Mouse (Mus musculus): ENCODE results near the gene Vav2. TPM values are rescaled to one million over a fixed set of nuclear protein-coding genes. Genes with fewer than 3 reads are reported as not detected.

Vav2 gene
- polyA plus RNA-seq, 1 experiment, result 24.6 TPM

DNA sequence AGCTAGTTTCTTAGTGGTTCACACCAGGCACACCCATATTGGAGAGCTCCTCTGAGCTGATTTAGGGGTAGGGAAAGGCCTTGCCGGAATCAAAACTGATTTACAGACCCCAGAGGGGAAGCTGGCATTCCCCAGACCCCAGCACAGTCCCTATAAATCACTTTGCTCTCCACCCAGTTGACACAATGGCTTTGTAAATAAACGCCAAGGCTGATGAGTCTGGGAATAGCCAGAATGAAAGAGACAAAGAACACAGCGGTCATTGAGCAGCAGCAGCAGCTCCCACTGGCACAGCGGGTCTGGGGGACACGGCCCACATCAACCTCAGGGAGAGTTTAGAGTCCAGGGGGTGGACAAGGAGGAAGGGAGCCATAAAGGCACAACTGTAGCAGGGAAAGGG, 65.0 kb downstream of the Vav2 start:
- Histone ChIP-seq H3K4me1 (ENCODE audit: control insufficient read depth, insufficient read depth, low read length) (no peaks in the 10 kb centered on the region), H3K4me3 (ENCODE audit: low read depth, low read length) (no peak overlapping the region), H3K9ac (ENCODE audit: low read depth, poor library complexity, severe bottlenecking) (no peak overlapping the region), H3K36me3 (ENCODE audit: control insufficient read depth, insufficient read depth, low read length, poor library complexity, severe bottlenecking) (no peaks in the 10 kb centered on the region), H3K27ac (ENCODE audit: insufficient read depth, low read length) (no peak overlapping the region), H3K9me3 (replicated peaks; ENCODE audit: control insufficient read depth, insufficient read depth, low read length, poor library complexity, severe bottlenecking) (no peaks in the 10 kb centered on the region), H3K27me3 (ENCODE audit: control insufficient read depth, insufficient read depth, low read length, poor library complexity, severe bottlenecking) (no peaks in the 10 kb centered on the region)
- no peak for TF ChIP-seq EP300 (IDR thresholded peaks at IDR 0.05; ENCODE audit: insufficient read depth, low read depth, low read length)

DNA sequence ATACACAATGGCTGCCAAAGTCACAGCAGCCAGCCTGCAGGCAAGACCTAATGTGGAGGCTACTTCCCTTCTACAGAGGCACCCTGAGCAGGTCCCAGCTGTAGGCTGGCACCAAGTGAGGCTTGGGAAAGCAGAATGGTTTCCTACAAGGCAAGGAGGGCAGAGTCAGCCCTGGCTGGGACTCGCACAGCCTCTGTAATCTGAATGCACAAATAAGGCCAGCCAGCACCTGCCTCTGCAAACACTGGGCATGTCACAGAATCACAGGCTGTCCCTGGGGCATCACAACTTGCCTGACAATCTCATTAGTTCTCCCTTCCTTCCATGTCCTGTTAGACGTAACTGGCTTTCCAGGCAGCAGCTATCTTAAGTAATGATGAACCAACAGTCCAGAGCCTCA, 68.4 kb downstream of the Vav2 start:
- H3K36me3 ChIP-seq (ENCODE audit: control insufficient read depth, insufficient read depth, low read length, poor library complexity, severe bottlenecking), result no peaks in the 10 kb centered on the region
- no peaks in the 10 kb centered on the region for H3K9me3 ChIP-seq (replicated peaks; ENCODE audit: control insufficient read depth, insufficient read depth, low read length, poor library complexity, severe bottlenecking)
- TF ChIP-seq POLR2A (IDR thresholded peaks at IDR 0.05; ENCODE audit: insufficient read depth, low read length) (no peak), CTCF (IDR thresholded peaks at IDR 0.05; ENCODE audit: low read depth, low read length) (no peak), EP300 (IDR thresholded peaks at IDR 0.05; ENCODE audit: insufficient read depth, low read depth, low read length) (no peak)
- H3K27me3 ChIP-seq (ENCODE audit: control insufficient read depth, insufficient read depth, low read length, poor library complexity, severe bottlenecking), result no peaks in the 10 kb centered on the region
- H3K27ac ChIP-seq (ENCODE audit: insufficient read depth, low read length), result no peak overlapping the region
- H3K4me3 ChIP-seq (ENCODE audit: low read depth, low read length), result no peak overlapping the region
- H3K9ac ChIP-seq (ENCODE audit: low read depth, poor library complexity, severe bottlenecking), result no peak overlapping the region
- H3K4me1 ChIP-seq (ENCODE audit: control insufficient read depth, insufficient read depth, low read length), result no peaks in the 10 kb centered on the region

DNA sequence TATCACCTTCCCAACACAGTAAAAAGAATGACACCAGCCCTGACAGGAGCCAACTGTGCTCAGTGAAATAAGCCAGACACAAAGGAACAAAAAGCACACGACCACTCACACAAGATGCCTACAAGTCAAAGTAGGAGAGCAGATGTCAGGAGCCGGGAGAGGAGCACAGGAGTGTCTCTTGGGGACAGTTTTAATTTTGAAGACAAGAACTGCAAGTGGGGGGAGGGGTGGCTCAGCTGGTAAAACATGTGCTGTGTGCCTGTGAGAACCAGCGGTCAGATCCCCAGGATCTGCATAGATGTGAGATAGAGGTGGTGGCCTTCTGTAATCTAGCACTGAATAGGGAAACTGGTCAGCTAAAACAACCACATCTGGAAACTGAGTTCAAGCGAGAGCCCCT, 71.1 kb downstream of the Vav2 start:
- Histone ChIP-seq H3K36me3 (ENCODE audit: control insufficient read depth, insufficient read depth, low read length, poor library complexity, severe bottlenecking) (no peaks in the 10 kb centered on the region), H3K9ac (ENCODE audit: low read depth, poor library complexity, severe bottlenecking) (no peak overlapping the region), H3K9me3 (replicated peaks; ENCODE audit: control insufficient read depth, insufficient read depth, low read length, poor library complexity, severe bottlenecking) (no peaks in the 10 kb centered on the region), H3K4me3 (ENCODE audit: low read depth, low read length) (no peak overlapping the region), H3K4me1 (ENCODE audit: control insufficient read depth, insufficient read depth, low read length) (no peaks in the 10 kb centered on the region), H3K27me3 (ENCODE audit: control insufficient read depth, insufficient read depth, low read length, poor library complexity, severe bottlenecking) (no peaks in the 10 kb centered on the region), H3K27ac (ENCODE audit: insufficient read depth, low read length) (no peak overlapping the region)
- no peak for TF ChIP-seq CTCF (IDR thresholded peaks at IDR 0.05; ENCODE audit: low read depth, low read length)
- no peak for TF ChIP-seq POLR2A (IDR thresholded peaks at IDR 0.05; ENCODE audit: insufficient read depth, low read length)
- TF ChIP-seq EP300 (IDR thresholded peaks at IDR 0.05; ENCODE audit: insufficient read depth, low read depth, low read length), result no peak

DNA sequence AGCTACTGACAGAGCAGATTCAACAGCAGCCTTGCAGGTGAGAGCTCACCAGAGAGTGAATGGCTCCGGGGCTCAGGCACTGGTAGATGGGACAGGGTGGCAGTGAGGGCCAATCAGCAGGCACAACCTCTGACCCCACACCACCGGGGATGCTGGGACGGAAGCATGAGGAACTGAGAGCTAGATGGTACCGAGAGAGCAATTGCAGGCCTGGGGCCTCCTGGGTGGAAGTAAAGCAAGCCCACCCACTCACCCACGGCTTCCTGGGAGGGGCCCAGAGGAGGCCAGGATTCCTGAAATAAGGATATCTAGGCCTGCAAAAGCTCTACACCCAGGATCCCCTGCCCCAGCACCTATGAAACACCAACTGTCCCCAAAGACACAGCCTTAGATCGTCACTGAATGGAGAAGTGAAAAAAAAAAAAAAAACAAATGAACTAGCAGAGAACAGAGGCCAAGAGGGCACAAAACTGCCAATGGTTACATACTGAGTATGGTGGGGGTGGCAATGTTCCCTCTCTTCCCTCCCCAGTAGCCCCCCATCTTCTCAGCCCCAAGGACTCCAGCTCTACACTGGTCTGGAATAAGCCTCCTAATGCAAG, 72.1 kb downstream of the Vav2 start:
- Histone ChIP-seq H3K36me3 (ENCODE audit: control insufficient read depth, insufficient read depth, low read length, poor library complexity, severe bottlenecking) (no peaks in the 10 kb centered on the region), H3K9me3 (replicated peaks; ENCODE audit: control insufficient read depth, insufficient read depth, low read length, poor library complexity, severe bottlenecking) (no peaks in the 10 kb centered on the region), H3K9ac (ENCODE audit: low read depth, poor library complexity, severe bottlenecking) (no peak overlapping the region), H3K27ac (ENCODE audit: insufficient read depth, low read length) (no peak overlapping the region), H3K4me1 (ENCODE audit: control insufficient read depth, insufficient read depth, low read length) (no peaks in the 10 kb centered on the region), H3K27me3 (ENCODE audit: control insufficient read depth, insufficient read depth, low read length, poor library complexity, severe bottlenecking) (no peaks in the 10 kb centered on the region), H3K4me3 (ENCODE audit: low read depth, low read length) (no peak overlapping the region)
- no peak for TF ChIP-seq EP300 (IDR thresholded peaks at IDR 0.05; ENCODE audit: insufficient read depth, low read depth, low read length)
- no peak for TF ChIP-seq POLR2A (IDR thresholded peaks at IDR 0.05; ENCODE audit: insufficient read depth, low read length)
- no peak for TF ChIP-seq CTCF (IDR thresholded peaks at IDR 0.05; ENCODE audit: low read depth, low read length)

DNA sequence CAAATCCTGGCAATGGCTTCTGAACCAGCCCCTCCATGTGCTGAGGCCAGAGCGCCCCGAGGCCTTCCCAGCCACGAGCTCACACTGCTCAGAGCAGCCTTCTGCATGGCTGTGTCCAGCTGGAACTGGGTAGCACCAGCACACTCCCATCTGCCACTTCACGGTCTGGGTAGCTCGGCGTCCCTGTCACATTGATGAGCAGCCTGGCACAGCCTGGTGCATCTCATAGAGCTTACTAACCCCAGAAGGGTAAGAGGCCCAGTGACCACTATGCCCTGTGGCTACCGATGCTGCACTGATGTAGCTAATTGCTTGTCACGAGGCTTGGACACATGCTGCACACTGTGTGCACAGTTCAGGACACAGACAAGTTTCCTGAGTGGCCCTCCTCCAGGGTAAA, 74.1 kb downstream of the Vav2 start:
- Histone ChIP-seq H3K4me1 (ENCODE audit: control insufficient read depth, insufficient read depth, low read length) (no peaks in the 10 kb centered on the region), H3K27me3 (ENCODE audit: control insufficient read depth, insufficient read depth, low read length, poor library complexity, severe bottlenecking) (no peaks in the 10 kb centered on the region), H3K9me3 (replicated peaks; ENCODE audit: control insufficient read depth, insufficient read depth, low read length, poor library complexity, severe bottlenecking) (no peaks in the 10 kb centered on the region), H3K27ac (ENCODE audit: insufficient read depth, low read length) (no peak overlapping the region), H3K4me3 (ENCODE audit: low read depth, low read length) (no peak overlapping the region), H3K36me3 (ENCODE audit: control insufficient read depth, insufficient read depth, low read length, poor library complexity, severe bottlenecking) (no peaks in the 10 kb centered on the region), H3K9ac (ENCODE audit: low read depth, poor library complexity, severe bottlenecking) (no peak overlapping the region)
- TF ChIP-seq POLR2A (IDR thresholded peaks at IDR 0.05; ENCODE audit: insufficient read depth, low read length), result no peak
- TF ChIP-seq EP300 (IDR thresholded peaks at IDR 0.05; ENCODE audit: insufficient read depth, low read depth, low read length), result no peak
- no peak for TF ChIP-seq CTCF (IDR thresholded peaks at IDR 0.05; ENCODE audit: low read depth, low read length)

DNA sequence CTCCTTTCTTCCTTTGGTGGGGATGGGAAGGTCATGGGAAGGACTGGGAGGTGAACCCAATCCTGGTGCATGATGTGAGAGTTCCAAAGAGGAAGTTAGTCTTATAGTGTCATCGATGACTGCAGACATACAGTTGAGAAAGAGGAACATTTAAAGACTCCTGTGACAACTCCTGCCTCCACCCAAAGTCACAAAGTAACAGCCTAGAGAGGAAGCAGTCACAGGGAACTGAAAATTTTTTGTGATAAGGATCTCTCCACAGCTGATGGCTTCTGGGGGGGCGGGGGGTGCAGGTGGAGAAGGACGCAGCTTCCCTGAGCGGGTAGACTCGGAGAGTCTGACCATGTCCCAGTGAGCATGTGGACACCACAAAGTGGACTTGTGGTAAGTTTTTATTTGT, 76.5 kb downstream of the Vav2 start:
- no peaks in the 10 kb centered on the region for H3K4me1 ChIP-seq (ENCODE audit: control insufficient read depth, insufficient read depth, low read length)
- no peaks in the 10 kb centered on the region for H3K36me3 ChIP-seq (ENCODE audit: control insufficient read depth, insufficient read depth, low read length, poor library complexity, severe bottlenecking)
- no peaks in the 10 kb centered on the region for H3K27me3 ChIP-seq (ENCODE audit: control insufficient read depth, insufficient read depth, low read length, poor library complexity, severe bottlenecking)
- no peak overlapping the region for H3K4me3 ChIP-seq (ENCODE audit: low read depth, low read length)
- TF ChIP-seq POLR2A (IDR thresholded peaks at IDR 0.05; ENCODE audit: insufficient read depth, low read length), result no peak
- TF ChIP-seq CTCF (IDR thresholded peaks at IDR 0.05; ENCODE audit: low read depth, low read length), result no peak
- TF ChIP-seq EP300 (IDR thresholded peaks at IDR 0.05; ENCODE audit: insufficient read depth, low read depth, low read length), result no peak
- H3K9ac ChIP-seq (ENCODE audit: low read depth, poor library complexity, severe bottlenecking), result no peak overlapping the region
- no peak overlapping the region for H3K27ac ChIP-seq (ENCODE audit: insufficient read depth, low read length)
- H3K9me3 ChIP-seq (replicated peaks; ENCODE audit: control insufficient read depth, insufficient read depth, low read length, poor library complexity, severe bottlenecking), result no peaks in the 10 kb centered on the region

Measured in ES-Bruce4 (cell line).